Mouse (Mus musculus) myocyte (in vitro differentiated cells): ENCODE results near the gene Snrnp70. TPM values are rescaled to one million over a fixed set of nuclear protein-coding genes. Genes with fewer than 3 reads are reported as not detected.

Source experiments
- H3K27me3 ChIP-seq: one replicate; pipeline ENCODE4 v1.6.1; 2011; ENCODE audit not compliant: control insufficient read depth, insufficient read depth, insufficient read length
- H3K36me3 ChIP-seq: one replicate; pipeline ENCODE4 v1.6.1; 2011; ENCODE audit not compliant: control insufficient read depth, insufficient read depth
- H3K4me2 ChIP-seq: one replicate; pipeline ENCODE4 v1.6.1; 2011; ENCODE audit warnings: low read depth, control low read depth
- H3K4me3 ChIP-seq: one replicate; pipeline ENCODE4 v1.5.1; 2011; ENCODE audit warnings: mild to moderate bottlenecking, control low read depth, moderate library complexity
- H3K79me2 ChIP-seq: one replicate; pipeline ENCODE4 v1.6.1; 2011; ENCODE audit not compliant: control insufficient read depth, insufficient read depth
- H3ac ChIP-seq: one replicate; pipeline ENCODE4 v1.6.1; 2011; ENCODE audit not compliant: control insufficient read depth, insufficient read length
- CEBPB ChIP-seq: IDR thresholded peaks from 2 replicates; pipeline ENCODE4 v1.6.1; 2011; ENCODE audit warnings: mild to moderate bottlenecking, moderate library complexity; ENCODE audit not compliant: poor library complexity, insufficient read depth, severe bottlenecking
- E2F4 ChIP-seq: IDR thresholded peaks from one replicate; pipeline ENCODE4 v1.6.1; 2011; ENCODE audit warnings: mild to moderate bottlenecking, control low read depth, moderate library complexity; ENCODE audit not compliant: insufficient read depth
- MAX ChIP-seq: IDR thresholded peaks from one replicate; pipeline ENCODE4 v1.6.1; 2011; ENCODE audit warnings: low read depth, mild to moderate bottlenecking, control low read depth
- MYOD1 ChIP-seq, 3 experiments: IDR thresholded peaks; one replicate each; pipeline ENCODE4 v1.6.1; 2011; ENCODE audit warnings: control low read depth in 2 of 3, low read depth in 2 of 3, mild to moderate bottlenecking in 2 of 3, moderate library complexity in 1 of 3; ENCODE audit not compliant: insufficient read length in 2 of 3, control insufficient read depth in 1 of 3
- MYOG ChIP-seq, 3 experiments: IDR thresholded peaks; one replicate each; pipeline ENCODE4 v1.6.1; 2011; ENCODE audit warnings: control low read depth in 2 of 3, low read depth in 2 of 3, mild to moderate bottlenecking in 2 of 3; ENCODE audit not compliant: insufficient read length in 2 of 3, control insufficient read depth in 1 of 3, insufficient read depth in 1 of 3
- POLR2A ChIP-seq: IDR thresholded peaks from one replicate; pipeline ENCODE4 v1.6.1; 2011; ENCODE audit warnings: low read depth, mild to moderate bottlenecking, control low read depth, moderate library complexity; ENCODE audit not compliant: insufficient read length
- POLR2AphosphoS2 ChIP-seq: IDR thresholded peaks from one replicate; pipeline ENCODE4 v1.6.1; 2011; ENCODE audit warnings: low read depth, control low read depth; ENCODE audit not compliant: insufficient read length
- REST ChIP-seq: IDR thresholded peaks from one replicate; pipeline ENCODE4 v1.6.1; 2011; ENCODE audit warnings: mild to moderate bottlenecking, control low read depth, moderate library complexity; ENCODE audit not compliant: insufficient read depth, insufficient read length
- SRF ChIP-seq: IDR thresholded peaks from one replicate; pipeline ENCODE4 v1.6.1; 2011; ENCODE audit warnings: low read depth; ENCODE audit not compliant: control insufficient read depth, insufficient read length
- TCF12 ChIP-seq: IDR thresholded peaks from one replicate; pipeline ENCODE4 v1.6.1; 2011; ENCODE audit warnings: mild to moderate bottlenecking, control low read depth; ENCODE audit not compliant: poor library complexity, insufficient read depth, severe bottlenecking
- TCF3 ChIP-seq: IDR thresholded peaks from one replicate; pipeline ENCODE4 v1.6.1; 2011; ENCODE audit warnings: low read depth, control low read depth; ENCODE audit not compliant: insufficient read length
- USF1 ChIP-seq: IDR thresholded peaks from one replicate; pipeline ENCODE4 v1.6.1; 2011; ENCODE audit warnings: low read depth, mild to moderate bottlenecking, control low read depth, moderate library complexity
- polyA plus RNA-seq: library from polyadenylated mRNA; unstranded; fragments of >200 nt; fragmentation: generic; extraction: Trizol; gene quantifications from one replicate; pipeline ENCODE4 v1.2.1, GENCODE M21; 2012; ENCODE audit warnings: missing spikeins

The Snrnp70 gene
- polyA plus RNA-seq, 1 experiment, result 189 TPM

DNA sequence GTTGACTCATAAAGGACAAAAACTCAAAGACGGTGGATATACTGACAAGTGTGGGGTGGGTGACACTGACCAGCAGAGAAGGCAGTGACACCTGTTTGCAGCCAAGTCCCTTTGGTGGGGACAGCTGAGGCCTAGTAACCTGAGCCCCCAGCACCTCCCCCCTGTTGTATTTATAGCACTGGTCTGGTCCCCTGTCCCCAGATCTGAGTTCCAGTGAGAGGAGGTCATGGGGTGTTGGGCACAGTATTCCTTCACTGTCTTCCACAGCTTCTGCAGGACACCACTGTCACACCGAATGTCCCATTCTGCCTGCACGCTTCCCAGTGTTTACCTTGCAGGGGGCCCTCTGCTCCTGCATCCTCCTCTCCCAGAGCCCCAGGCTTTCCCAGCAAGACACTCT lies 60.9 kb downstream of the Snrnp70 start:
- Histone ChIP-seq H3K4me3 (peak overlapping the region; percentile 65), H3ac (no peak overlapping the region), H3K27me3 (no peaks in the 10 kb centered on the region), H3K36me3 (no peaks in the 10 kb centered on the region), H3K4me2 (peak overlapping the region; percentile 89), H3K79me2 (no peaks in the 10 kb centered on the region)
- TF ChIP-seq E2F4, result no peak
- peak; percentile 88 for TF ChIP-seq TCF12
- TF ChIP-seq TCF3, result peak; percentile 75
- TF ChIP-seq SRF, result no peak
- TF ChIP-seq POLR2A, result peak; percentile 56
- peak; percentile 84 to 98 (median 94) for TF ChIP-seq MYOD1 (IDR thresholded peaks at IDR 0.05; ENCODE audit: control insufficient read depth in 1 of 3, insufficient read length in 2 of 3, low read depth in 2 of 3)
- peak; percentile 30 for TF ChIP-seq POLR2AphosphoS2
- TF ChIP-seq MYOG (IDR thresholded peaks at IDR 0.05; ENCODE audit: control insufficient read depth in 1 of 3, insufficient read depth in 1 of 3, insufficient read length in 2 of 3, low read depth in 2 of 3), result peak; percentile 92 to 99 (median 95)

DNA sequence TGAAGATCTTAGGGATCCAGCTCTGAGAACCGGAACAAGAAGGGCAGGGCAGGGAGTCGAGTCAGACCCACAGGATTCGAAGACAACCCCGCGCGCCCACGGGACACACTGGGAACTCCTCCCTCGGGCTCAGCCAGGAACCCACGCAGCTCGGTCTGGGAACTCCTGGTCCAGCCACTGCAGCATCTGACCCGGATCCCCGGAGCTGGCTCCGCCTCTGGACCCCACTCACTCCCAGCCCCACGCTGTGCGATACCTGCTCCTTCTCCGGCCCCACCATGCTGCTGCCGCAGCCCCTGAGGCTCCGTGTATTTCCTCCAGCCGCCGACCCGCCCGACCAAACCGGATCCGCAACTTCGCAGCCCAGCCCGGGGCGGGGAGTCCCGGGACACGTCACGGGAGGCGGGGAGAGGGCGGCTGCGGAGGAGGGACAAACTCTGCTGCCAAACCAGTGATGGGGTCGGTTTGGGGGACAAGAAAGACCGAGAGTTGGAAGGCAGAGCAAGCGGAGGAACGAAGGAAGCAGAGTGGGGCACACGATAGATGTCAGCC lies 62.0 kb downstream of the Snrnp70 start, which contains the start of gene Trpm4:
TSS of gene Trpm4 (minus strand) at position 350 of the 552 bp plus-strand sequence.
- no peaks in the 10 kb centered on the region for H3K27me3 ChIP-seq
- no peaks in the 10 kb centered on the region for H3K36me3 ChIP-seq
- peak within 1 kb of the TSS; percentile 89 for H3K4me2 ChIP-seq
- H3K79me2 ChIP-seq, result no peaks in the 10 kb centered on the region
- H3K4me3 ChIP-seq, result peak within 1 kb of the TSS; percentile 65
- TF ChIP-seq MYOG (IDR thresholded peaks at IDR 0.05; ENCODE audit: control insufficient read depth in 1 of 3, insufficient read depth in 1 of 3, insufficient read length in 2 of 3, low read depth in 2 of 3) (no peak), USF1 (no peak), E2F4 (no peak), MAX (no peak), POLR2A (peak; percentile 85), TCF3 (no peak), TCF12 (no peak), SRF (no peak), POLR2AphosphoS2 (peak; percentile 82), REST (no peak), CEBPB (no peak), MYOD1 (IDR thresholded peaks at IDR 0.05; ENCODE audit: control insufficient read depth in 1 of 3, insufficient read length in 2 of 3, low read depth in 2 of 3) (peak in 1 of 3 experiments; percentile 12)
- H3ac ChIP-seq, result peak within 1 kb of the TSS; percentile 29

DNA sequence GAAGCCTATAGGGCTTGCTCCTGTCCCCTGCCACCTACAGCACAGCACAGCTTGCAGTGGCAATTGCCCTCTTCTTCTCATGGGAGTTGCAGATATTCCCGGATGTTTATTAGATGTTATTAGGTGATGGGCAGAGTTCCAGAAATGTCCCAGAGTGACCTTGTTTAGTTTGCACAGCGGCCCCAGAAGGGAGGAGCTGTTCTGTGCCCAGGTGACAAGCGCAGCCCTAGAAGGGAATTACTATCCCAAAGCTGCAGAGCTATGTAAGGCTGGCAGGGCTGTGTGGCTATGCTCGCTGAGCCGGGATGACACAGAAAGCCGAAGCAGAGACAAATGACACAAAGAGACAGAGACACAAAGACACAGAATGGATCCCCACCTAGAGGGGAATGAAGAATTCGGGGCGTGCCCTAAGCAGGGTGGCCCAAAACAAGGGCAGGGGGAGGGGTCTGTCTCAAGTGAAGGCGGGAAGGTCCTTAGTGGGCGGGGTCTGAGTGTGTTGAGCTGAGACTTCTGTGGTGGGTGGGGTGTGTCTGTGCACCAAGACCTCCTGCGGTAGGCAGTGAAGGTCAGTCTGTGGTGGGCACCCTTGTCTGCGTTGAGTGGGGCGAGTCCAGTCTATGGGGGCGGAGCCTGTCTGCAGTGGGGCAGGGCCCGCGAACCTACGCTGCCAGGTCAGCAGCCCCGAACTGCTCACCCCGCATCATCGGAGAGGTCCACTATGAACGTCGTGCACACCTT lies 62.7 kb downstream of the Snrnp70 start:
- peak; percentile 55 for TF ChIP-seq POLR2A
- TF ChIP-seq MYOD1 (IDR thresholded peaks at IDR 0.05; ENCODE audit: control insufficient read depth in 1 of 3, insufficient read length in 2 of 3, low read depth in 2 of 3), result no peak
- H3K36me3 ChIP-seq, result no peaks in the 10 kb centered on the region
- H3K4me2 ChIP-seq, result peak overlapping the region; percentile 89
- H3ac ChIP-seq, result peak overlapping the region; percentile 29
- H3K4me3 ChIP-seq, result peak overlapping the region; percentile 65
- no peaks in the 10 kb centered on the region for H3K27me3 ChIP-seq
- H3K79me2 ChIP-seq, result no peaks in the 10 kb centered on the region

DNA sequence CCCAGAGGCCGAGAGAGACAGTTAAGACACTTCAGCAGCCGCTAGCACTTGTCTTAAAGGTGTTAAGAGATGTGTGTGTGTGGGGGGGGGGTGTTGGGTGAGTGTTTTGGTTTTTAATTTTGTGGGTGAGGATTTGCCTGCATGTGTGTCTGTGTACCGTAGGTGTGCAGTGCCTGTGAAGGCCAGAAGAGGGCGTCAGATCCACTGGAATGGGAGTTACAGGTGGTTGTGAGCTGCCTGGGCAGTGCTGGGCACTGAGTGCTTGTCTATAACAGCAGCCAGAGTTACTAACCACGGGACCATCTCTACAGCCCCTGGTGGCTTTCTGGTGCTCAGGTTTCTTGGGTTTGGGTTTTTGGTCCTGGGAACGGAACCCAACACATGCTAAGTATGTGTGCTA lies 64.0 kb downstream of the Snrnp70 start:
- no peaks in the 10 kb centered on the region for H3K79me2 ChIP-seq
- H3ac ChIP-seq, result no peak overlapping the region
- TF ChIP-seq POLR2A (no peak), MYOD1 (IDR thresholded peaks at IDR 0.05; ENCODE audit: control insufficient read depth in 1 of 3, insufficient read length in 2 of 3, low read depth in 2 of 3) (no peak), USF1 (no peak), REST (no peak), SRF (no peak), E2F4 (no peak), TCF3 (no peak), TCF12 (no peak), MYOG (IDR thresholded peaks at IDR 0.05; ENCODE audit: control insufficient read depth in 1 of 3, insufficient read depth in 1 of 3, insufficient read length in 2 of 3, low read depth in 2 of 3) (no peak), CEBPB (no peak), POLR2AphosphoS2 (no peak), MAX (no peak)
- no peaks in the 10 kb centered on the region for H3K36me3 ChIP-seq
- H3K27me3 ChIP-seq, result no peaks in the 10 kb centered on the region
- no peak overlapping the region for H3K4me2 ChIP-seq
- no peak overlapping the region for H3K4me3 ChIP-seq
